ENCODE assay signal across 21 mouse cellular contexts in genomic region chr4:65982882-65983281, GRCm38 (mm10).
DNase-seq lines count a peak whose midpoint lies in the region; ATAC-seq and TF ChIP-seq lines count a peak whose summit lies in the region.
"Had no signal": no experiment of that assay in that cellular context is flagged by ENCODE, and none has a peak within 500 bp of the region (broad histone marks: within the 10 kb centered on the region; RNA-seq: fewer than 3 reads in every experiment).

No protein-coding gene starts in this region.

- ATAC-seq in heart, embryonic 12.5 days (ENCODE audit: insufficient number of reproducible peaks, low FRiP score) = no peak
- no peak for ATAC-seq in lung, embryonic 14.5 days (ENCODE audit: insufficient read depth)
- ATAC-seq in lung, postnatal 0 days = no peak
- ATAC-seq in embryonic facial prominence, embryonic 14.5 days (ENCODE audit: low read depth) = no peak
- ATAC-seq: intestine, postnatal 0 days; liver, postnatal 0 days; midbrain, embryonic 16.5 days had no signal

- peak; percentile 45 for DNase-seq in adrenal gland, postnatal 10 days
- no peak for DNase-seq in adrenal gland, postnatal 4 days (ENCODE audit: low spot score in 2 of 2)
- DNase-seq in heart, postnatal 10 days = peak; percentile 16 to 38
- DNase-seq in lung, embryonic 14.5 days = peak; percentile 59
- DNase-seq in lung, postnatal 0 days (ENCODE audit: low spot score) = no peak
- peak; percentile 44 for DNase-seq in embryonic facial prominence, embryonic 14.5 days (ENCODE audit: low spot score)
- DNase-seq in forebrain, embryonic 10.5 days (ENCODE audit: extremely low spot score, low spot score) = no peak
- DNase-seq: cerebellum, adult 11 months; gastrocnemius, adult 2 months; heart, adult 11 months; liver, postnatal 0 days; lung, postnatal 4 days; thymus, postnatal 4 days had no signal

- no peaks in the 10 kb centered on the region for H3K36me3 ChIP-seq in heart, embryonic 12.5 days
- no peaks in the 10 kb centered on the region for H3K36me3 ChIP-seq in lung, embryonic 14.5 days (ENCODE audit: insufficient read depth)
- no peaks in the 10 kb centered on the region for H3K36me3 ChIP-seq in lung, postnatal 0 days (ENCODE audit: insufficient read depth, low read length)
- no peaks in the 10 kb centered on the region for H3K36me3 ChIP-seq in embryonic facial prominence, embryonic 14.5 days (ENCODE audit: control insufficient read depth, insufficient read depth, low read length)
- no peaks in the 10 kb centered on the region for H3K36me3 ChIP-seq in forebrain, embryonic 10.5 days (replicated peaks)
- H3K36me3 ChIP-seq: embryonic facial prominence, embryonic 15.5 days; forebrain, embryonic 12.5 days; limb, embryonic 13.5 days had no signal

- no peak for TF ChIP-seq EP300 in lung, postnatal 0 days (IDR thresholded peaks at IDR 0.05)

- 53% methylated on average over 4 of the region's 4 CpGs for WGBS in heart, embryonic 12.5 days
- 35% methylated on average over 4 of the region's 4 CpGs for WGBS in lung, embryonic 14.5 days
- 42% methylated on average over 4 of the region's 4 CpGs for WGBS in lung, postnatal 0 days
- WGBS in embryonic facial prominence, embryonic 14.5 days = 46% methylated on average over 4 of the region's 4 CpGs
- 75% methylated on average over 4 of the region's 4 CpGs for WGBS in forebrain, embryonic 10.5 days

- H3K27ac ChIP-seq in heart, embryonic 12.5 days (ENCODE audit: poor library complexity, severe bottlenecking) = no peak overlapping the region
- H3K27ac ChIP-seq in lung, embryonic 14.5 days (ENCODE audit: low read depth) = no peak overlapping the region
- no peak overlapping the region for H3K27ac ChIP-seq in lung, postnatal 0 days (ENCODE audit: low read length)
- H3K27ac ChIP-seq in embryonic facial prominence, embryonic 14.5 days (replicated peaks; ENCODE audit: low read depth, low read length) = no peak overlapping the region
- H3K27ac ChIP-seq in forebrain, embryonic 10.5 days = no peak overlapping the region
- H3K27ac ChIP-seq: embryonic facial prominence, embryonic 15.5 days; forebrain, embryonic 12.5 days; gastrocnemius, adult 2 months; hindbrain, embryonic 14.5 days; left cerebral cortex, adult 2 months; limb, embryonic 13.5 days had no signal

- H3K4me2 ChIP-seq in heart, embryonic 12.5 days = no peak overlapping the region
- H3K4me2 ChIP-seq in lung, embryonic 14.5 days = no peak overlapping the region
- no peak overlapping the region for H3K4me2 ChIP-seq in lung, postnatal 0 days (replicated peaks; ENCODE audit: low read depth, low read length)
- no peak overlapping the region for H3K4me2 ChIP-seq in embryonic facial prominence, embryonic 14.5 days (ENCODE audit: low read depth, low read length)
- H3K4me2 ChIP-seq: embryonic facial prominence, embryonic 15.5 days; forebrain, embryonic 12.5 days; hindbrain, embryonic 14.5 days; limb, embryonic 13.5 days had no signal

- H3K27me3 ChIP-seq in heart, embryonic 12.5 days (replicated peaks) = no peaks in the 10 kb centered on the region
- no peaks in the 10 kb centered on the region for H3K27me3 ChIP-seq in lung, embryonic 14.5 days (ENCODE audit: insufficient read depth, low read length)
- no peaks in the 10 kb centered on the region for H3K27me3 ChIP-seq in lung, postnatal 0 days (replicated peaks; ENCODE audit: insufficient read depth, low read length)
- no peaks in the 10 kb centered on the region for H3K27me3 ChIP-seq in embryonic facial prominence, embryonic 14.5 days (replicated peaks; ENCODE audit: control insufficient read depth, insufficient read depth, low read length)
- no peaks in the 10 kb centered on the region for H3K27me3 ChIP-seq in forebrain, embryonic 10.5 days (ENCODE audit: poor library complexity, severe bottlenecking)
- H3K27me3 ChIP-seq: embryonic facial prominence, embryonic 15.5 days; forebrain, embryonic 12.5 days; limb, embryonic 13.5 days had no signal

- no peak for TF ChIP-seq CTCF in lung, embryonic 14.5 days (IDR thresholded peaks at IDR 0.05; ENCODE audit: low read depth)
- TF ChIP-seq CTCF in lung, postnatal 0 days (IDR thresholded peaks at IDR 0.05) = no peak

- H3K4me3 ChIP-seq in heart, embryonic 12.5 days = no peak overlapping the region
- no peak overlapping the region for H3K4me3 ChIP-seq in lung, embryonic 14.5 days (ENCODE audit: low read depth, low read length)
- no peak overlapping the region for H3K4me3 ChIP-seq in lung, postnatal 0 days (ENCODE audit: low read depth, low read length)
- no peak overlapping the region for H3K4me3 ChIP-seq in embryonic facial prominence, embryonic 14.5 days (ENCODE audit: low read depth, low read length)
- H3K4me3 ChIP-seq in forebrain, embryonic 10.5 days = no peak overlapping the region
- H3K4me3 ChIP-seq: embryonic facial prominence, embryonic 15.5 days; forebrain, embryonic 12.5 days; gastrocnemius, adult 2 months; left cerebral cortex, adult 2 months; limb, embryonic 13.5 days had no signal

- no peak overlapping the region for H3K9ac ChIP-seq in heart, embryonic 12.5 days
- H3K9ac ChIP-seq in lung, embryonic 14.5 days = no peak overlapping the region
- no peak overlapping the region for H3K9ac ChIP-seq in lung, postnatal 0 days (replicated peaks; ENCODE audit: low read depth)
- no peak overlapping the region for H3K9ac ChIP-seq in embryonic facial prominence, embryonic 14.5 days (ENCODE audit: low read depth, low read length)
- H3K9ac ChIP-seq: embryonic facial prominence, embryonic 15.5 days; forebrain, embryonic 12.5 days; hindbrain, embryonic 14.5 days; limb, embryonic 13.5 days; liver, postnatal 0 days had no signal

- H3K9me3 ChIP-seq in heart, embryonic 12.5 days (replicated peaks) = no peaks in the 10 kb centered on the region
- H3K9me3 ChIP-seq in lung, embryonic 14.5 days (ENCODE audit: low read depth, low read length) = no peaks in the 10 kb centered on the region
- H3K9me3 ChIP-seq in lung, postnatal 0 days (ENCODE audit: low read length) = no peaks in the 10 kb centered on the region
- no peaks in the 10 kb centered on the region for H3K9me3 ChIP-seq in embryonic facial prominence, embryonic 14.5 days (ENCODE audit: control insufficient read depth, low read length)
- H3K9me3 ChIP-seq in forebrain, embryonic 10.5 days = no peaks in the 10 kb centered on the region
- H3K9me3 ChIP-seq: embryonic facial prominence, embryonic 15.5 days; forebrain, embryonic 12.5 days; limb, embryonic 13.5 days had no signal

- no peaks in the 10 kb centered on the region for H3K4me1 ChIP-seq in heart, embryonic 12.5 days (replicated peaks)
- no peaks in the 10 kb centered on the region for H3K4me1 ChIP-seq in lung, embryonic 14.5 days (ENCODE audit: insufficient read depth)
- no peaks in the 10 kb centered on the region for H3K4me1 ChIP-seq in lung, postnatal 0 days (ENCODE audit: insufficient read depth, low read depth, low read length)
- no peaks in the 10 kb centered on the region for H3K4me1 ChIP-seq in embryonic facial prominence, embryonic 14.5 days (ENCODE audit: control insufficient read depth, insufficient read depth, low read length)
- H3K4me1 ChIP-seq in forebrain, embryonic 10.5 days = no peaks in the 10 kb centered on the region
- H3K4me1 ChIP-seq: embryonic facial prominence, embryonic 15.5 days; forebrain, embryonic 12.5 days; limb, embryonic 13.5 days had no signal

- intact Hi-C loops in heart, postnatal 10 days (cut with DNase I) = no loop called here

Comparison
In these comparisons a context has a peak if more than half of its experiments do, and no peak if none do; other contexts are left out.
1. DNase-seq: peak in adrenal gland, postnatal 10 days (single experiment), heart, postnatal 10 days (2 of 2), lung, embryonic 14.5 days (single experiment) and embryonic facial prominence, embryonic 14.5 days (single experiment); none in adrenal gland, postnatal 4 days (0 of 2), lung, postnatal 0 days (single experiment) and forebrain, embryonic 10.5 days (single experiment).